Mouse (Mus musculus): ENCODE measurements around the gene Fam122b.
"Not testable (repeated sequence)": the region's sequence is repeated elsewhere in the genome, so short reads cannot be mapped to it uniquely, and the experiment has no call there.

The Fam122b gene

GRCm38 (mm10) chrX:53269289-53270062 is at the start of gene Fam122b:
Gene Fam122b (minus strand): TSS chrX:53269805.
- peak; percentile 69 to 89 for DNase-seq (ENCODE audit: low spot score in 2 of 2)

DNA sequence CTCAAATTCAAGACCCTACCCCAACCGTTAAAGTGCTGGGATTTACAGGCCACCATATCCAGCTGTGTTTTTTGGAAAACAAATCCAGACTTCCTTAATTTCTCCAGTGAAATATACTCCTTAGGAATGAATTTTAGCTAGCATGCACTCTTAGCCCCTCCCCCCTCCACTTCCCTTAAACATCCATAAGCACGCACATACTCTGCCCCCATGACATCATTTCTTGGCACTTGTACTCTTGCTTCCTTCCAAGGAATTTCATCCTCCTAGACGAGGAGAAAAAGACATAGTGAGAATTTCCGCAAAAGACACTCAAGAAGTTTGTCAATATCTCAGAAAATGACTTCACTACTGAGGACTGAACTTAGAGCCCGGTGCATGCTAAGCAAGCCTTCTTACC is 18.3 kb upstream of the Fam122b start:
- no peak for DNase-seq (ENCODE audit: low spot score in 2 of 2)

- no peak for DNase-seq (ENCODE audit: low spot score in 2 of 2)
Measured at GRCm38 (mm10) chrX:53273124-53273523, 3.5 kb upstream of the Fam122b start, which contains the start of gene Fam122c. Gene Fam122c (plus strand): TSS chrX:53273424.

GRCm38 (mm10) chrX:53271628-53272027 is 2.0 kb upstream of the Fam122b start:
- DNase-seq (ENCODE audit: low spot score in 2 of 2): not testable (repeated sequence)

GRCm38 (mm10) chrX:53270063-53270432 is 443 bp upstream of the Fam122b start:
- no peak for DNase-seq (ENCODE audit: low spot score in 2 of 2)

- peak in 1 of 2 experiments; percentile 33 for DNase-seq (ENCODE audit: low spot score in 2 of 2)
Measured at GRCm38 (mm10) chrX:53268856-53269255, 749 bp downstream of the Fam122b start.

DNA sequence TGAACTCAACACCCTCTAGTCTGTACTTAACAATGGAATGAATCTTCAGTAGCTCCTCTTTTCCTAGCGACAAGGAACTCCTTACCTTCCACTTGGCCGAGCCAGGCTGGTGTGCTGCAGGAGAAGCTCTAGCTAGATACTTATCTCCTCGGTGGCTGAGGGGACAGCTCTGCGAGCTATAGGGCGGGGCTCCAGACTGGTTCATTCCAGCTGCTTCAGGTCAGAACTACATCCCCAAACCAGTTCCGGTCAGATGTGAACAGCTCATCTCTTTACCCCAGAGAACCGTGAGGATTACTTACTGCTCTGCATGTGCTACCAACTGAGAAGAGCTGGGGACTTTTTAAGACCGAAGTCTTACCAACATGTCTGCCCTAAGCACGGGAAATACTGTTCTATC is 3.4 kb downstream of the Fam122b start:
- no peak for DNase-seq (ENCODE audit: low spot score in 2 of 2)

DNA sequence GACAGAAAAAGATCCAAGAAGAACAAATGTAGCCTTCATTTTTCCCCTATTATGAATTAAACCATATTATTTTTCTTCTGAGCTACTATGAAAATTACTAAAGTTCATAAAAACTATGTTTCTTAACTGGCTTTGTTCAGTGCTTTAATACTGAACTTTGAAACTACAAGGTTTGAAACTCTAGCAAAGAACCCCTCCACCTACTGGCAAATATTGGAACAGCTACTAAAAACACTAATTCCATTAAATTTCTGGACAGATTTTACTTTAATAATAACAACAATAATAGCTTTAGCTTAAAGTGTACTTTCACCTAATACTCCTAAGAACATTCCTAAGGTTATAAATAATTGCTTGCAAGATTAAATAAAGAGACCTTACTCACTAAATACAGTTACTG is 14.4 kb downstream of the Fam122b start:
- DNase-seq (ENCODE audit: low spot score in 2 of 2): no peak

DNA sequence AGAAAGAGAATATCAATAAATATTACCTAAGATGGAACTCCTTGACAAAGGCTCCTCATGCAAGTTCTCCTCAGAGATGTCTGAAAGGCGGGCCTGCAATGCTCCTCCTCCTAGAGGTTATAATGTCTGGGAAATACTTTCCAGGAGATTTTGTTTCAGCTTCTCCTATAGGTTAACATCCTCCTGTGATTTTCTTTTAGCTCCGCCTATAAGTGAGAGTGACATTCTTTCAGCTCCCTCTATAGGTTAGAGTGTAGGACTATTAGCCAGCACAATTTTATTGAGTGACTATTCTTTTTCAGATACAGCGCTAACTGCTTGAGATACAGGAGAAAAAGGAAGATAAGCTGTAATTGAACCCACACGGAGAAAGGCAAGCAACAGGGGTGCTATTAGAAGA is 29.6 kb downstream of the Fam122b start, which contains the start of gene Plac1:
Plac1 (minus strand) TSS at position 101 of the 400 bp plus-strand sequence.
- no peak for DNase-seq (ENCODE audit: low spot score in 2 of 2)

GRCm38 (mm10) chrX:53237971-53238370 is 31.6 kb downstream of the Fam122b start:
- DNase-seq (ENCODE audit: low spot score in 2 of 2): no peak

DNA sequence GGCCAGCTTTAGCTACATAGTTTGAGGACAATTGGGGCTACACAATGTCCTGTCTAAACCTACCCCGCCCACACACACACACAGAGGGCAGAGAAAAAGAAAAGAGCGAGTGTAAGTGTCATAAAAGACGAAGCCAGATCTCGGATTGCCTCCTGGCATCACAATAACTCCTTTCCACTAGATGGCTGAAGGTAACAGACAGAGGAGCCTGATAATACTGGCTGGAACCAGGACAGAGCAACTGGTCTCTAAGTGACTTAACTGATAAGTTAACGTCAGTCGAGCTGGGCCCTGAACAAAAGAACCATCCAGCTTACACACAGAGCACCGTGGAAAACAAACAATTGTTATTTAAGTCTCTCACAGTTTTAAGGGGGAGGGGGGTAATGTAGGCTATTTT is 33.2 kb downstream of the Fam122b start:
- DNase-seq (ENCODE audit: low spot score in 2 of 2): no peak

- no peak for DNase-seq (ENCODE audit: low spot score in 2 of 2)
Measured at GRCm38 (mm10) chrX:53233689-53234088, 35.9 kb downstream of the Fam122b start.

GRCm38 (mm10) chrX:53231965-53232364 is 37.6 kb downstream of the Fam122b start:
- DNase-seq (ENCODE audit: low spot score in 2 of 2): no peak

GRCm38 (mm10) chrX:53224353-53224944 is 45.2 kb downstream of the Fam122b start:
- no peak for DNase-seq (ENCODE audit: low spot score in 2 of 2)

- DNase-seq (ENCODE audit: low spot score in 2 of 2): no peak
Measured at GRCm38 (mm10) chrX:53220855-53221254, 48.8 kb downstream of the Fam122b start.

- no peak for DNase-seq (ENCODE audit: low spot score in 2 of 2)
Measured at GRCm38 (mm10) chrX:53214557-53215229, 54.9 kb downstream of the Fam122b start.

GRCm38 (mm10) chrX:53213838-53214237 is 55.8 kb downstream of the Fam122b start:
- no peak for DNase-seq (ENCODE audit: low spot score in 2 of 2)

GRCm38 (mm10) chrX:53212485-53212884 is 57.1 kb downstream of the Fam122b start:
- DNase-seq (ENCODE audit: low spot score in 2 of 2): no peak

GRCm38 (mm10) chrX:53211756-53212483 is 57.7 kb downstream of the Fam122b start:
- DNase-seq (ENCODE audit: low spot score in 2 of 2): no peak

GRCm38 (mm10) chrX:53209431-53209830 is 60.2 kb downstream of the Fam122b start:
- no peak for DNase-seq (ENCODE audit: low spot score in 2 of 2)

DNA sequence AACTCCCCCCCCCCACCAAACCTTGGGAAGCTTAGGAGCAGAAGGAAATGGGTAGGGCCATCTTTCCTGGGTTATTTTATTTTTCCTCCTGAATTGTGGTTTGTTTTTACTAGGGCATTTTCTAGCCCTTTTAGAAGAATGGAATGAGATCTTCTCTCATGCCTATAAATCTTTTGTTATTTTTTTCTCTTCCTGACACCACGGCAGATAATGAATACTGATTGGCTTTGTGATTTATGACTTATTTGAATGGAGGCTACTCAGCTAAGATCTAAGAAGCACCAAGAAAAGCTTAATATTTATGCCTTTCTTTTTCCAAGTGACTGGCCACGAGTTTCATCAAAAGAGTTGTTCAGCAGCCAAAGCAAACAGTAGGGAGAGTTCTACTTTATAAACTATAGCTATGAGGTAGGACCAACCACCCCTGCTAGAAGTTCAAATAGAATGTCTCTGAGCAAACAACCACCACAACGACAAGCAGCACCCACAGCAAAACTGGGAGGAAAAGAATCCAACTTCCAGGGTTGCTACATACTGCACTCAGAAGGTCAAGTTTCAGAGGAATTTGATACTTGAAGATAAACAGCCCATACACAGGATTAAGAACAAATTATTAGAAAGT is 64.8 kb downstream of the Fam122b start:
- DNase-seq (ENCODE audit: low spot score in 2 of 2): no peak

DNA sequence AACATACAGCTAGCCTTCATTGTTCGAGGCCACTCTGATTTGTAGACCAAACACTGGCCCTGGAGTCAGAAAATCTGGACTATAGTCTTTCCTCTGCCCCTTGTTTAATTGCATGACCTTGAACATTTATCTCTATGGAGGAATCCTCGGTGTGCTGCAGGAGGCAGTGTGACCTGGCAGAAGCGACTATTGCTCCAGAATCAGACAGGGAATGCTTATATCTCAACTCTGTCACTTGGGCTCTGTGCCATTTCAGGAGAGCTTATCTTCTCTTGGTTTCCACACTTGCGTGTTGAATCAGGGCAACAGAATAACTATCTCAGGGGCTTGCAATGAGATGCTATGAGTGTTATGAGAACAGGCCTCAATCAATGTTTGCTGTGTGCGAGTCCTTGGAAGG is 68.0 kb downstream of the Fam122b start:
- no peak for DNase-seq (ENCODE audit: low spot score in 2 of 2)
